Mouse (Mus musculus): ENCODE data around the gene Ndufaf5. TPM values are rescaled to one million over a fixed set of nuclear protein-coding genes. Genes with fewer than 3 reads are reported as not detected.

Gene Ndufaf5
- total RNA-seq, 2 experiments from 2014 or later = 19.9 to 22.7 TPM

Other genes starting within 250 kb of the Ndufaf5 start
- gene Tasp1, start 103.8 kb upstream of the Ndufaf5 start, total RNA-seq (2021) = 10 to 100 TPM in 1 of 2 experiments, 1 to 10 TPM in 1; 8.0 to 12.0 TPM
- not detected for gene Gm17374, start 18.6 kb upstream of the Ndufaf5 start, total RNA-seq (2021)
- gene Esf1, start 85 bp upstream of the Ndufaf5 start, total RNA-seq (2021) = 10 to 100 TPM; 24.8 to 27.0 TPM
- not detected for gene Sel1l2, start 219.1 kb downstream of the Ndufaf5 start, total RNA-seq (2021)
- gene Macrod2, start 224.7 kb downstream of the Ndufaf5 start, total RNA-seq (2021) = 1 to 10 TPM; 5.3 to 8.6 TPM

Measured in adrenal gland, postnatal 36 days (tissue).